Mouse (Mus musculus) neural tube, embryonic 15.5 days (tissue): ENCODE results near the gene Tbc1d8. TPM values are rescaled to one million over a fixed set of nuclear protein-coding genes. Genes with fewer than 3 reads are reported as not detected.

Source experiments
- ATAC-seq: fragments of 200-750 bp; cut with Nextera tagmentation; 2 replicates; pipeline ENCODE4 v1.8.0; 2017; ENCODE audit warnings: mild to moderate bottlenecking, moderate TSS enrichment, moderate library complexity; ENCODE audit not compliant: low FRiP score
- H3K27ac ChIP-seq: fragments of 300-500 bp; sonication (generic); replicated peaks from 2 replicates; pipeline ENCODE4 v1.5.1; 2015; ENCODE audit warnings: mild to moderate bottlenecking, inconsistent platforms
- H3K27me3 ChIP-seq: fragments of 300-500 bp; sonication (generic); replicated peaks from 2 replicates; pipeline ENCODE4 v1.6.1; 2015; ENCODE audit warnings: inconsistent platforms
- H3K36me3 ChIP-seq: fragments of 300-500 bp; sonication (generic); 2 replicates; pipeline ENCODE4 v1.6.1; 2015; ENCODE audit warnings: inconsistent platforms
- H3K4me1 ChIP-seq: fragments of 300-500 bp; sonication (generic); 2 replicates; pipeline ENCODE4 v1.6.1; 2015; ENCODE audit warnings: inconsistent platforms
- H3K4me2 ChIP-seq: fragments of 300-500 bp; sonication (generic); 2 replicates; pipeline ENCODE4 v1.6.1; 2015; ENCODE audit warnings: inconsistent platforms, mild to moderate bottlenecking, moderate library complexity
- H3K4me3 ChIP-seq: fragments of 300-500 bp; sonication (generic); replicated peaks from 2 replicates; pipeline ENCODE4 v1.5.1; 2015; ENCODE audit warnings: mild to moderate bottlenecking, inconsistent platforms
- H3K9ac ChIP-seq: fragments of 300-500 bp; sonication (generic); replicated peaks from 2 replicates; pipeline ENCODE4 v1.6.1; 2015; ENCODE audit warnings: mild to moderate bottlenecking, inconsistent platforms
- H3K9me3 ChIP-seq: fragments of 300-500 bp; sonication (generic); replicated peaks from 2 replicates; pipeline ENCODE4 v1.6.1; 2016; ENCODE audit warnings: inconsistent platforms
- WGBS: fragments of 180-500 bp; shearing (Covaris S2); methylation state at CpG from one replicate; pipeline ENCODE4 v1.1.7; 2015; ENCODE audit warnings: mixed read lengths; 5-methylcytosine and 5-hydroxymethylcytosine counted together
- polyA plus RNA-seq: library from polyadenylated mRNA; unstranded; fragments of >200 nt; fragmentation: Nextera tagmentation; extraction: Ambion mirVana; gene quantifications from 2 replicates; pipeline ENCODE4 v1.2.1, GENCODE M21; 2015

Tbc1d8 gene
- polyA plus RNA-seq, 1 experiment from 2014 or later, result 12.7 TPM

DNA sequence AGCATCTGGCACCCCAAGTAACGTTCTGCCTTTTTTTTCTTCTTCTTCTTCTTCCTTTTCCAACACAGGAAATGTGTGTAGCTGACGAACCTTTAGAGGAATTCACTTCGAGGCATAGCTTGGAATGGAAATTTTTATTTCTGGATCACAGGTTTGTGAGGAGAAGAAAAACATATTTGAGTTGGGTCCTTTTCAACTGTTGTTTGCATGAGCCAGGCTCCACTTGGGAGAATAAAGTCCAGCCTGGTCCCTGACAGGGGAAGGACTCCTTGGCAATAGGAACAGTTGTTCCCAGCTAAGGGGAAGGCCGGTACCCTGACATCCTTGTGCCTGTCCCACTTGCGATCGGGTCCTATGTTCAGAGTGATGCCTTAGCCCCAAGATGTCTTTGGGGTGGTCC lies 153.3 kb downstream of the Tbc1d8 start:
- peaks cover 14% of the 10 kb centered on the region for H3K4me1 ChIP-seq
- H3K27ac ChIP-seq, result no peak overlapping the region
- H3K36me3 ChIP-seq, result no peaks in the 10 kb centered on the region
- H3K9me3 ChIP-seq, result no peaks in the 10 kb centered on the region
- WGBS, result 93% methylated on average over 6 of the region's 6 CpGs
- H3K4me3 ChIP-seq, result no peak overlapping the region
- no peaks in the 10 kb centered on the region for H3K27me3 ChIP-seq
- no peak overlapping the region for H3K9ac ChIP-seq
- no peak overlapping the region for H3K4me2 ChIP-seq
- ATAC-seq, result no peak

GRCm38 (mm10) chr1:39321954-39322353 lies 156.6 kb downstream of the Tbc1d8 start:
- no peak overlapping the region for H3K9ac ChIP-seq
- H3K27ac ChIP-seq, result no peak overlapping the region
- WGBS, result 43% methylated on average over 6 of the region's 6 CpGs
- no peak overlapping the region for H3K4me3 ChIP-seq
- no peaks in the 10 kb centered on the region for H3K27me3 ChIP-seq
- peaks cover 5% of the 10 kb centered on the region for H3K4me1 ChIP-seq
- ATAC-seq, result peak; percentile 59; the same call in 1 of the 2 replicates
- H3K36me3 ChIP-seq, result no peaks in the 10 kb centered on the region
- no peaks in the 10 kb centered on the region for H3K9me3 ChIP-seq
- H3K4me2 ChIP-seq, result no peak overlapping the region

Other genes starting within 250 kb of the Tbc1d8 start
- 329 and 348 TPM in 2 replicates for gene Rpl31, start 110.9 kb downstream of the Tbc1d8 start, polyA plus RNA-seq
- 15.2 and 16.7 TPM in 2 replicates for gene Cnot11, start 56.2 kb upstream of the Tbc1d8 start, polyA plus RNA-seq
- 26.1 and 26.5 TPM in 2 replicates for gene Rnf149, start 98.7 kb upstream of the Tbc1d8 start, polyA plus RNA-seq
- 11.0 and 12.6 TPM in 2 replicates for gene Creg2, start 172.7 kb upstream of the Tbc1d8 start, polyA plus RNA-seq
- gene Rfx8, start 242.2 kb upstream of the Tbc1d8 start, polyA plus RNA-seq, result 0.14 and 0.27 TPM in 2 replicates